Mouse (Mus musculus) subcutaneous adipose tissue, adult 2 months (tissue): Measurements from ENCODE around the gene Hist1h3b. TPM values are rescaled to one million over a fixed set of nuclear protein-coding genes. Genes with fewer than 3 reads are reported as not detected.

ENCODE experiments used
- polyA plus RNA-seq: library from polyadenylated mRNA; depleted of rRNA; stranded (reverse); fragments of >200 nt; gene quantifications from 2 replicates; pipeline ENCODE4 v1.2.3, GENCODE M21; 2012; ENCODE audit warnings: low replicate concordance; rRNA removed

Hist1h3b gene
- 2.3 and 17.2 TPM in 2 replicates for polyA plus RNA-seq

DNA sequence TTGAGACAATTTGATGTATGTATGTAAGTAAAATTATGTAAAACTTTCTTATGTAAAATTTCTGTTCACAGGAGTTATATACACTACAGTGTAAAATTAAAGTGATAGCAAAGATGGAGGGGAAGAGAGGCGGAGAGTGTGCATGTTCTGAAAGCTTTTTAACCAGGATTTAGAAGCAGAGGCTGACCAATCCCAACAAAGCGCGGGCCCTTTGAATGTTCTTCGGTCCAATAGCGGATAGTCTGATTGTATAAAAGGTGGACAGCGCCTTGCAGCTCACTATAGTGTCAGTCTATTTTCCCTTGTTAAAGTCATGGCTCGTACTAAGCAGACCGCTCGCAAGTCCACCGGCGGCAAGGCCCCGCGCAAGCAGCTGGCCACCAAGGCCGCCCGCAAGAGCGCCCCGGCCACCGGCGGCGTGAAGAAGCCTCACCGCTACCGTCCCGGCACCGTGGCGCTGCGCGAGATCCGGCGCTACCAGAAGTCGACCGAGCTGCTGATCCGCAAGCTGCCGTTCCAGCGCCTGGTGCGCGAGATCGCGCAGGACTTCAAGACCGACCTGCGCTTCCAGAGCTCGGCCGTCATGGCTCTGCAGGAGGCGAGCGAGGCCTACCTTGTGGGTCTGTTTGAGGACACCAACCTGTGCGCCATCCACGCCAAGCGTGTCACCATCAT lies at the start of gene Hist1h3b:
TSS of gene Hist1h3b (plus strand) at position 201 of the 675 bp plus-strand sequence.

DNA sequence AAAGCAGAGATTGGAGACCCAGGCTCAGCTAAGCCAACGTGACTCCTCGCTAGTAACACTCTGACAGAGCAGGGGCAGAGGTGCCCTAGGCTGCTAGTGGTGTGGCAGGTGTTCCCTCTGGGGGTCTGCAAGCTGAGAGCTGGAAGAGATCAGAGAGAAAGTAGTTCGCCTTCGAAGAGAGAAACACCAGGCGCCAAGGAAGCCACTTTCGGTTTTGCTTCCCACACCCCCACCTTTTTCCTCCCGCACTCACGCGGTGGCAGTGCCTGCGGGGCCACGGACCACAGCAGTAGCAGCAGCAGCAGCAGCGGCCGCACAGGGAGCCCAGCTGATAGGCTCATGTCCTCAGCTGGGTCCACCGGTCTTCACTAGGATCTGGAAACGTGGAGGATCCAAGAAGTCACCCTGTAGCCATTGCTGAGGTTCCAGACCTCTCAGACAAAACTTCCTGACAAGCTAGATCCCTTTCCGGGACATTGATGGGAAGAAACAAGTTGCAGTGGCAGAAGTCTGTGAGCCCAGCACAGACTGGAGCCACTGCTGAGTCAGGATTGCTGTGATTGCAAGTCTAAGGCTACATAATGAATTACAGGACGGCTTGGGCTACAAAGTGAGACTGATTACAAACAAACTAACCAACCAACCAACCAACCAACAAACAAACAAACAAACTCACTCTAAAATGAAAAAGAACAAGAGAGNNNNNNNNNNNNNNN lies 41.5 kb upstream of the Hist1h3b start, which contains the start of gene Hfe:
TSS of gene Hfe (minus strand) at position 481 of the 716 bp plus-strand sequence.

DNA sequence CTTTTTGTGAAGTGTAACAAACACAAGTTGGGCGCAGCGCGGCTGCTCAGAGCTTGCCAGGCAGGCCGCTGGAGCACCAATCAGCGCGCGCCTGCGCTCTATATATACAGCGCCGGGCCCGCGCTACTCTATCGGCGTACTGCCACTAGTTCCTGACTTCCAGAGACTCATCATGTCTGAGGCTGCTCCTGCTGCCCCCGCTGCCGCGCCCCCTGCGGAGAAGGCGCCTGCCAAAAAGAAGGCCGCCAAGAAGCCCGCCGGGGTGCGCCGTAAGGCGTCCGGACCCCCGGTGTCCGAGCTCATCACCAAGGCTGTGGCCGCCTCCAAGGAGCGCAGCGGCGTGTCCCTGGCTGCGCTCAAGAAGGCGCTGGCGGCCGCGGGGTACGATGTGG lies 13.4 kb upstream of the Hist1h3b start, which contains the start of gene Hist1h1c:
TSS of gene Hist1h1c (plus strand) at position 132 of the 392 bp plus-strand sequence.

DNA sequence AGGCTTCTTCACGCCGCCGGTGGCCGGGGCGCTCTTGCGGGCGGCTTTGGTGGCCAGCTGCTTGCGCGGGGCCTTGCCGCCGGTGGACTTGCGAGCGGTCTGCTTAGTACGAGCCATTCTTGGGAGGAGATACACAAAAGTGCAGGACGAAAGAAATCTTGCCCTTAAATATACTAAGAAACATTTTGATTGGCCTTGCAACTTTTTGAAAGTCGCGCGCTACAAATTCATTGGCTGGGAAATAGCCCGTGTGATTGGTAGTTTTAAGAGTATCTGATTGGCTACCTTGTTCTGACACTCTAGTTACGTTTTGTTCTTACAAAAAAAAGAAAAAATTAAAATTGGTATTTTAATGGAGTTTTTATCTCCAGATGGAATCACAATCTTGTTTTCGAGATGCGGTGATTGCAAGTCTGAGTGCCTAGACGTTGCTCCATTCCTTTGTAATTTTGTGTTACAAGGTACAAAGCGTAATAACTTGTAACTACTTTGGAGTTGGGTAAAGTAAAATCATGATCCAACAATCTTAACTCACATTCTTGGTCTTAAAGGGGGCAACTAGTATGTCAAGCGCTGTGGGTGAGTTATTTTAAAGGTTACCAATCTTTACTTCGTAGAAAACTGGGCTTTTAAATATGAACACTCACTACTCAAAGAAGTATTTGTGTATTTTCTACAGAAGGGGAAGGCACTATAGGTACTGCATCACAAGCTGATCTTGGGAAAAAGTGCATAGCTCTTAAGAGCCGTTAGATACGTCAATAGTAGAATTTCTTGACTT lies 6.5 kb upstream of the Hist1h3b start, which contains the start of gene Hist1h3c:
TSS of gene Hist1h3c (minus strand) at position 222 of the 781 bp plus-strand sequence.

DNA sequence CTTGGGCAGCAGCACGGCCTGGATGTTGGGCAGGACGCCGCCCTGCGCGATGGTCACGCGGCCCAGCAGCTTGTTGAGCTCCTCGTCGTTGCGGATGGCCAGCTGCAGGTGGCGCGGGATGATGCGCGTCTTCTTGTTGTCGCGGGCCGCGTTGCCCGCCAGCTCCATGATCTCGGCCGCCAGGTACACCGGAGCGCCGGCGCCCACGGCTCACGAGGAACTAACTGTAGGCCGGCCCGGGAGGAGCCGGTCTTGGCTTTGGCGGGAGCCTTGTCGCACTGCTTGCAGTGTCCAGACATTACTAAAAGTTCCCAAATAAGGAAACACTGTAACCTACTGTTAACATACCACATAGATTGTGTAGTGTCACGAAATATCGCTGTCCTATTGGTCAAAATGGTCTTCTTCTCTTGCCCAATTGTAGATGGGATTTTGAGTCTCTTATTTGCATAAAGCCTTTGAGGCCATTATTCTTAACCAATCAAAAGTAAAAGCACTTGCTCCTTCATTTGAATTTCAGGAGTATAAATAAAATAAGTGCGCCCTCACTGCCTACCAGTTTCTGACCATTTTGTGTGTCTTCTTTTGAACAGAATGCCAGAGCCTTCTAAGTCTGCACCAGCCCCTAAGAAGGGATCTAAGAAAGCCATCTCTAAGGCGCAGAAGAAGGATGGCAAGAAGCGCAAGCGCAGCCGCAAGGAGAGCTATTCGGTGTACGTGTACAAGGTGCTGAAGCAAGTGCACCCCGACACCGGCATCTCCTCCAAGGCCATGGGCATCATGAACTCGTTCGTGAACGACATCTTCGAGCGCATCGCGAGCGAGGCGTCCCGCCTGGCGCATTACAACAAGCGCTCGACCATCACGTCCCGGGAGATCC lies 5.6 kb upstream of the Hist1h3b start, which contains the start of gene Hist1h2bb:
TSS of gene Hist1h2bb (plus strand) at position 534 of the 880 bp plus-strand sequence.

DNA sequence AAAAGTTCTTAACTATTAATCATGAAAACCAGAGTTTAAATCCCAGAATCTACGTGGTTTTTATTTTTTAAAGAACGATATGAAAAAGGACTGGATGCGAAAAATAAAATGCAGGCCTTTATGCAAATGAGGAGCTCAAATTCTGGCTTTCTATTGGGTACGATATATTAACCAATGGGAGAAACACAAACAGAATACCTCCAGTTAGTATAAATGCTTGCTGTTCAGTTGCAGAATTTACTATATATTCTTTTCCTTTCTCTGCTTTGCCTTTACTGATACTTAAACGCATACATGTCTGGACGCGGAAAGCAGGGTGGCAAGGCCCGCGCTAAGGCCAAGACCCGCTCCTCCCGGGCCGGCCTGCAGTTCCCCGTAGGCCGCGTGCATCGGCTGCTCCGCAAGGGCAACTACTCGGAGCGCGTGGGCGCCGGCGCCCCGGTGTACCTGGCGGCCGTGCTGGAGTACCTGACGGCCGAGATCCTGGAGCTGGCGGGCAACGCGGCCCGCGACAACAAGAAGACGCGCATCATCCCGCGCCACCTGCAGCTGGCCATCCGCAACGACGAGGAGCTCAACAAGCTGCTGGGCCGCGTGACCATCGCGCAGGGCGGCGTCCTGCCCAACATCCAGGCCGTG lies 1.1 kb upstream of the Hist1h3b start, which contains the start of gene Hist1h2ab:
TSS of gene Hist1h2ab (plus strand) at position 288 of the 639 bp plus-strand sequence.

DNA sequence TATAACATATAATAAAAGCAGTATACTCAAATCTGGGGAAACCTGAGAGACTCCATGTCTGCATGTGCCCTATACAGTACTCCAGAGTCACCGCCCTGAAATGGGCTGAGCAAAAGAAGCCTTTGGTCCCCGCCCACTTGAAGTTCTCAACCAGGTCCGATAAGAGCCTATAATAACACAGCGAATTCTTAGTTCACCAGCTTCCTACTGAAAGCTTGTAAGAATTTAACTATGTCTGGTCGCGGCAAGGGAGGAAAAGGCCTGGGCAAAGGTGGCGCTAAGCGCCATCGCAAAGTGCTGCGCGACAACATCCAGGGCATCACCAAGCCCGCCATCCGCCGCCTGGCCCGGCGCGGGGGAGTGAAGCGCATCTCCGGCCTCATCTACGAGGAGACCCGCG lies 4.7 kb downstream of the Hist1h3b start, which contains the start of gene Hist1h4b:
TSS of gene Hist1h4b (plus strand) at position 224 of the 400 bp plus-strand sequence.

DNA sequence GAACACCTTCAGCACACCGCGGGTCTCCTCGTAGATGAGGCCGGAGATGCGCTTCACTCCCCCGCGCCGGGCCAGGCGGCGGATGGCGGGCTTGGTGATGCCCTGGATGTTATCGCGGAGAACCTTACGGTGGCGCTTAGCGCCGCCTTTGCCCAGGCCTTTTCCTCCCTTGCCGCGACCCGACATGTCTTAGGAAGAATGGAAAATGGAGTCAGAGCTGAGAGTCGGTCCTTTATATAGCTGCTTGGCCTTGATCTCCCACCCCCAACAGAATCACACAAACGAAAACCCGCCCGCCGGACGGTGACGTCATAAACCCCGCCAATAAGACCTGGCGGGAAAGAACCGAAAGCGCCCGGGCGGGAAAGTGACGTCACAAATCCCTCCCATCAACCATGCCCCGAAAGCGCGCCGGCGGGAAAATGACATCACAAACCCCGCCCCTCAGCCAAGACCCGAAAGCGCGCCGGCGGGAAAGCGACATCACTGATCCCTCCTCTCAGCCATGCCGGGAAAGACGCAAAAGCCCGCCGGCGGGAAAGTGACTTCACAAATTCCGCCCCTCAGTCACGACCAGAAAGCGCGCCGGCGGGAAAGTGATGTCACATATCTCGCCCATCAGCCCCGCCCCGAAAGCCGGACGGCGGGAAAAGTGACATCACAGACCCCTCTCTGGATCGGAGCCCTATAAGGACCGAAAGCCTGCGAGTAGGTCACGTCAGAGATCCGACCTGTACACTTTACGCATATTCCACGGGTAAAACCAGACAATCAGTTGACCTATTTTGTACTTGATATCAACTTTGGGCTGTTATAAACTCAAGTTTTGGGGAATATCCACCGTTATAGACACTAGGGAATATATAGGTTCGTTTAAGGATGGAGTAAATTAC lies 9.2 kb downstream of the Hist1h3b start, which contains the start of gene Hist1h4a:
TSS of gene Hist1h4a (minus strand) at position 259 of the 893 bp plus-strand sequence.

DNA sequence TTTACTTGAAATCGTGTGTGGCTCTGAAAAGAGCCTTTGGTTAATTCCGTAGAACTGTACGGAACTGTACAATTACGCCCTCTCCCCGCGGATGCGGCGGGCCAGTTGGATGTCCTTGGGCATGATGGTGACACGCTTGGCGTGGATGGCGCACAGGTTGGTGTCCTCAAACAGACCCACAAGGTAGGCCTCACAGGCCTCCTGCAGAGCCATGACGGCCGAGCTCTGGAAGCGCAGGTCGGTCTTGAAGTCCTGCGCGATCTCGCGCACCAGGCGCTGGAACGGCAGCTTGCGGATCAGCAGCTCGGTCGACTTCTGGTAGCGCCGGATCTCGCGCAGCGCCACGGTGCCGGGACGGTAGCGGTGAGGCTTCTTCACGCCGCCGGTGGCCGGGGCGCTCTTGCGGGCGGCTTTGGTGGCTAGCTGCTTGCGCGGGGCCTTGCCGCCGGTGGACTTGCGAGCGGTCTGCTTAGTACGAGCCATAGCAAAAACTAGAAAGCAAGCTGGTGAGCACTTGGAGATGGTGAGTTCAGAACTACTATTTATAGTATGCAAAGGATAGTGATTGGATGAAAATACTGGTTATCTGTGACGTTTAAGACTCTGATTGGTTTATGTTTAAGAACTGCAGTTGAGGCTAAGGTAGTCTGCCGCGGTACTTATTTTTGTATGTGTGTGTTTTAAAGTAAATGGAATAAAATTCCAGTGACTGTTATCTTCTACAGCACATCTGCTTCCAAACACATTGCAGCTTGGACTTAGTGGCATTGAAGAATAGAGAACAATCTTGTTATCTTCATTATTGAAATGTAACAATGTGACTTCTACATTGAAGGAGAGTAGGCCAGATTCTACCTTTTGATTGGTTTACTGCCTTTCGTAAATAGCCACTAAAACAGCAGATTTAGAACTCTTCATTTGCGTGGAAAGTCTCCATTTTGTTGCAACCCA lies 10.1 kb downstream of the Hist1h3b start, which contains the start of gene Hist1h3a:
TSS of gene Hist1h3a (minus strand) at position 516 of the 951 bp plus-strand sequence.

DNA sequence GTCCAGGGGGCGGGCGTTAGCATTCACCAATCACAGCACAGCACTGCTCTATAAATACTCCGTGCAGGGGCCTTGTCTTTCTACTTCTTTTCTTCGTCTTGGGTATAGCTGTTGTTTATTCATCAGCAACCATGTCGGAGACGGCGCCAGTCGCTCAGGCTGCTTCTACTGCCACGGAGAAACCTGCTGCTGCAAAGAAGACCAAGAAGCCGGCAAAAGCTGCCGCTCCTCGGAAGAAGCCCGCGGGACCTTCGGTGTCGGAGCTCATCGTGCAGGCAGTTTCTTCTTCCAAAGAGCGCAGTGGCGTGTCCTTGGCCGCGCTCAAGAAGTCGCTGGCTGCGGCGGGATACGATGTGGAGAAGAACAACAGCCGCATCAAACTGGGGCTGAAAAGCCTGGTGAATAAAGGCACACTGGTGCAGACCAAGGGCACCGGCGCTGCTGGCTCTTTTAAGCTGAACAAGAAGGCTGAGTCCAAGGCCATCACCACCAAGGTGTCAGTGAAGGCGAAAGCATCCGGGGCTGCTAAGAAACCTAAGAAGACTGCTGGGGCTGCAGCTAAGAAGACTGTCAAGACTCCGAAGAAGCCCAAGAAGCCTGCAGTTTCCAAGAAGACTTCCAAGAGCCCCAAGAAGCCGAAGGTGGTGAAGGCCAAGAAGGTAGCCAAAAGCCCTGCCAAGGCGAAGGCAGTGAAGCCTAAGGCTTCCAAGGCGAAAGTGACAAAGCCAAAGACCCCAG lies 11.7 kb downstream of the Hist1h3b start, which contains the start of gene Hist1h1a:
TSS of gene Hist1h1a (plus strand) at position 81 of the 738 bp plus-strand sequence.

DNA sequence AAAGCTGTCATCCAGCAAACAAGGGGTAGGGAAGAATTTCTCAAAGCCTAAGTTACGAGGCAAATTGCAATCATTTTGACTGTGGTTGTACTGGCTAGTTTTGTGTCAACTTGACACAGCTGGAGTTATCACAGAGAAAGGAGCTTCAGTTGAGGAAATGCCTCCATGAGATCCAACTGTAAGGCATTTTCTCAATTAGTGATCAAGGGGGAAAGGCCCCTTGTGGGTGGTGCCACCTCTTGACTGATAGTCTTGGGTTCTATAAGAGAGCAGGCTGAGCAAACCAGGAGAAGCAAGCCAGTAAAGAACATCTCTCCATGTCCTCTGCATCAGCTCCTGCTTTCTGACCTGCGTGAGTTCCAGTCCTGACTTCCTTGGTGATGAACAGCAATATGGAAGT lies 17.5 kb downstream of the Hist1h3b start, which contains the start of gene Trim38:
TSS of gene Trim38 (plus strand) at position 301 of the 400 bp plus-strand sequence.

Other genes with a start within 250 kb of the Hist1h3b start
- 57.5 and 141 TPM in 2 replicates for gene Hist1h4h, start 221.2 kb upstream of the Hist1h3b start, polyA plus RNA-seq
- 3.5 and 114 TPM in 2 replicates for gene Hist1h2af, start 218.4 kb upstream of the Hist1h3b start, polyA plus RNA-seq
- gene Hist1h3g, start 216.8 kb upstream of the Hist1h3b start, polyA plus RNA-seq = 1.4 and 14.2 TPM in 2 replicates
- 0.62 and 1.6 TPM in 2 replicates for gene Hist1h2bh, start 208.9 kb upstream of the Hist1h3b start, polyA plus RNA-seq
- gene Hist1h3f, start 208.2 kb upstream of the Hist1h3b start, polyA plus RNA-seq = 2.2 and 3.5 TPM in 2 replicates
- gene Hist1h4f, start 200.6 kb upstream of the Hist1h3b start, polyA plus RNA-seq = 1.6 and 10.0 TPM in 2 replicates
- gene Hist1h1d, start 199.0 kb upstream of the Hist1h3b start, polyA plus RNA-seq = 0.19 and 0.29 TPM in 2 replicates
- 4.3 and 14.6 TPM in 2 replicates for gene Hist1h3e, start 189.9 kb upstream of the Hist1h3b start, polyA plus RNA-seq
- gene Hist1h2ae, start 181.0 kb upstream of the Hist1h3b start, polyA plus RNA-seq = 0.97 and 6.5 TPM in 2 replicates
- gene Hist1h2bg, start 180.9 kb upstream of the Hist1h3b start, polyA plus RNA-seq = 13.0 and 39.0 TPM in 2 replicates
- 7.1 TPM in 1 of 2 replicates, not detected in the other for gene Hist1h2bf, start 178.1 kb upstream of the Hist1h3b start, polyA plus RNA-seq
- gene Hist1h2ad, start 177.9 kb upstream of the Hist1h3b start, polyA plus RNA-seq = 1.2 and 2.4 TPM in 2 replicates
- gene Hist1h3d, start 176.5 kb upstream of the Hist1h3b start, polyA plus RNA-seq = 3.8 and 10.6 TPM in 2 replicates
- 3.8 and 10.8 TPM in 2 replicates for gene Hist1h4d, start 170.7 kb upstream of the Hist1h3b start, polyA plus RNA-seq
- gene Hist1h2be, start 131.1 kb upstream of the Hist1h3b start, polyA plus RNA-seq = 3.5 and 10.2 TPM in 2 replicates
- gene Hist1h1e, start 129.7 kb upstream of the Hist1h3b start, polyA plus RNA-seq = 2.3 and 5.0 TPM in 2 replicates
- gene Hist1h2ac, start 68.3 kb upstream of the Hist1h3b start, polyA plus RNA-seq = 0.29 and 0.85 TPM in 2 replicates
- gene Hist1h2bc, start 68.1 kb upstream of the Hist1h3b start, polyA plus RNA-seq = 245 and 394 TPM in 2 replicates
- gene Hist1h1t, start 56.5 kb upstream of the Hist1h3b start, polyA plus RNA-seq = not detected in 2 replicates
- 5.8 TPM in 2 replicates for gene Hist1h4c, start 53.8 kb upstream of the Hist1h3b start, polyA plus RNA-seq
- 45.6 and 144 TPM in 2 replicates for gene Hfe, start 41.4 kb upstream of the Hist1h3b start, polyA plus RNA-seq
- gene Hist1h1c, start 13.5 kb upstream of the Hist1h3b start, polyA plus RNA-seq = 73.0 and 92.8 TPM in 2 replicates
- 0.89 and 13.7 TPM in 2 replicates for gene Hist1h3c, start 6.7 kb upstream of the Hist1h3b start, polyA plus RNA-seq
- 7.3 and 9.2 TPM in 2 replicates for gene Hist1h2bb, start 5.5 kb upstream of the Hist1h3b start, polyA plus RNA-seq
- gene Hist1h2ab, start 1.1 kb upstream of the Hist1h3b start, polyA plus RNA-seq = 1.4 and 13.7 TPM in 2 replicates
- gene Hist1h4b, start 4.7 kb downstream of the Hist1h3b start, polyA plus RNA-seq = 7.7 TPM in 1 of 2 replicates, not detected in the other
- 7.6 and 9.8 TPM in 2 replicates for gene Hist1h4a, start 9.0 kb downstream of the Hist1h3b start, polyA plus RNA-seq
- 1.3 and 14.9 TPM in 2 replicates for gene Hist1h3a, start 10.1 kb downstream of the Hist1h3b start, polyA plus RNA-seq
- gene Hist1h1a, start 11.4 kb downstream of the Hist1h3b start, polyA plus RNA-seq = 0.17 and 0.86 TPM in 2 replicates
- 0.24 TPM in 1 of 2 replicates, not detected in the other for gene Trim38, start 17.6 kb downstream of the Hist1h3b start, polyA plus RNA-seq
- not detected in 2 replicates for gene Slc17a2, start 54.7 kb downstream of the Hist1h3b start, polyA plus RNA-seq
- gene Slc17a3, start 87.2 kb downstream of the Hist1h3b start, polyA plus RNA-seq = not detected in 2 replicates
- not detected in 2 replicates for gene Slc17a1, start 115.5 kb downstream of the Hist1h3b start, polyA plus RNA-seq
- not detected in 2 replicates for gene Slc17a4, start 162.7 kb downstream of the Hist1h3b start, polyA plus RNA-seq
- gene Hist1h2ba, start 181.9 kb downstream of the Hist1h3b start, polyA plus RNA-seq = not detected in 2 replicates
- gene Hist1h2aa, start 182.2 kb downstream of the Hist1h3b start, polyA plus RNA-seq = not detected in 2 replicates
- not detected in 2 replicates for gene Scgn, start 238.9 kb downstream of the Hist1h3b start, polyA plus RNA-seq